ENCODE assay signal across 10 mouse cellular contexts in the genomic region with DNA sequence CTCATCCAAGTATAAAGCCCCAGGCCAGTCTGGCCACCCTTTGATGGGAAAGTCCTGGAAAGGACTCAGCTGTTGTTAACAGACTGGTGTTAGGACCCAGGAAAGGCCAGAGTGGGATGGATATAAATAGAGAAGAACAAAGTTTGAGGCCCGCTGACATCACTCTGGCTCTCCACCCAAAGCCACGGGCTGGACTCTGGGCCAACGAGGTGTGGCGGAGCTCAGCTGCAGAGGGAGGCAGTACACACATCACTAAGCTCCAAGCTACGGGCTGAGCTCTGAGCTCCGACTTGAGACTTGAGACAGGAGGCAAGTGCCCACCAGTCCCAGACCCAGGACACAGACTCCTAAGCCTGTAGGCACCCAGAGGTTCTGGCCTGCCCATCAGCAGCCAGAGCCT. TPM values are rescaled to one million over a fixed set of nuclear protein-coding genes. Genes with fewer than 3 reads are reported as not detected.
DNase-seq lines count a peak whose midpoint lies in the region; ATAC-seq lines count a peak whose summit lies in the region.
"Had no signal": no experiment of that assay in that cellular context is flagged by ENCODE, and none has a peak within 500 bp of the region (broad histone marks: within the 10 kb centered on the region; RNA-seq: fewer than 3 reads in every experiment).

TSS of gene Adgrd1 (plus strand) at position 240 of the 400 bp plus-strand sequence.

- peaks cover 6% of the 10 kb centered on the region; the same call in 1 of the 2 replicates for H3K4me1 ChIP-seq in heart, embryonic 10.5 days
- H3K4me1 ChIP-seq in stomach, embryonic 16.5 days (ENCODE audit: control insufficient read depth, insufficient read depth, low read length), result no peaks in the 10 kb centered on the region; the same call in 1 of the 2 replicates
- H3K4me1 ChIP-seq in midbrain, embryonic 13.5 days (replicated peaks), result no peaks in the 10 kb centered on the region

- peak; percentile 75; the same call in 1 of the 2 replicates for ATAC-seq in stomach, embryonic 16.5 days (ENCODE audit: insufficient read depth, low FRiP score)
- ATAC-seq in midbrain, embryonic 13.5 days, result no peak

- no peaks in the 10 kb centered on the region for H3K36me3 ChIP-seq in heart, embryonic 10.5 days
- H3K36me3 ChIP-seq in stomach, embryonic 16.5 days (ENCODE audit: control insufficient read depth, insufficient read depth, low read length), result no peaks in the 10 kb centered on the region
- H3K36me3 ChIP-seq in midbrain, embryonic 13.5 days, result no peaks in the 10 kb centered on the region

- peak within 1 kb of the TSS; percentile 27; the same call in 1 of the 2 replicates for H3K4me2 ChIP-seq in stomach, embryonic 16.5 days (ENCODE audit: low read depth, low read length)
- H3K4me2 ChIP-seq in midbrain, embryonic 13.5 days (replicated peaks), result no peak within 1 kb of the TSS

- peak; percentile 82 to 85 for DNase-seq in heart, adult 18-20 months
- DNase-seq in heart, embryonic 10.5 days (ENCODE audit: low spot score), result no peak
- DNase-seq in gastrocnemius, postnatal 25 days, result peak; percentile 76
- DNase-seq in kidney, postnatal 10 days, result peak; percentile 20
- DNase-seq in cerebellum, adult 8-10 months, result no peak
- no peak for DNase-seq in thymus, postnatal 10 days (ENCODE audit: low spot score in 2 of 2)
- DNase-seq: cerebellum, postnatal 10 days; layer of hippocampus, postnatal 36 days had no signal

- H3K9me3 ChIP-seq in heart, embryonic 10.5 days, result no peaks in the 10 kb centered on the region
- H3K9me3 ChIP-seq in stomach, embryonic 16.5 days (replicated peaks; ENCODE audit: control insufficient read depth, low read length), result no peaks in the 10 kb centered on the region
- no peaks in the 10 kb centered on the region for H3K9me3 ChIP-seq in midbrain, embryonic 13.5 days

- no peak within 1 kb of the TSS for H3K4me3 ChIP-seq in heart, embryonic 10.5 days
- H3K4me3 ChIP-seq in stomach, embryonic 16.5 days (replicated peaks; ENCODE audit: low read length), result peak within 1 kb of the TSS; percentile 12; the same call in 1 of the 2 replicates
- no peak within 1 kb of the TSS for H3K4me3 ChIP-seq in midbrain, embryonic 13.5 days (replicated peaks)

- WGBS in heart, embryonic 10.5 days, result 29% methylated on average over 6 of the region's 6 CpGs
- 31% methylated on average over 6 of the region's 6 CpGs for WGBS in stomach, embryonic 16.5 days
- 53% methylated on average over 6 of the region's 6 CpGs for WGBS in midbrain, embryonic 13.5 days

- no peaks in the 10 kb centered on the region for H3K27me3 ChIP-seq in heart, embryonic 10.5 days (ENCODE audit: insufficient read depth, poor library complexity, severe bottlenecking)
- no peaks in the 10 kb centered on the region for H3K27me3 ChIP-seq in stomach, embryonic 16.5 days (ENCODE audit: control insufficient read depth, insufficient read depth, low read length)
- H3K27me3 ChIP-seq in midbrain, embryonic 13.5 days, result no peaks in the 10 kb centered on the region

- no peak within 1 kb of the TSS for H3K27ac ChIP-seq in heart, embryonic 10.5 days
- H3K27ac ChIP-seq in stomach, embryonic 16.5 days (ENCODE audit: low read length), result no peak within 1 kb of the TSS
- no peak within 1 kb of the TSS for H3K27ac ChIP-seq in midbrain, embryonic 13.5 days

- H3K9ac ChIP-seq in stomach, embryonic 16.5 days (ENCODE audit: low read length), result 0 out of 2 replicates have a peak within 1 kb of the TSS, but pooled peaks have one; percentile 46
- H3K9ac ChIP-seq in midbrain, embryonic 13.5 days (replicated peaks), result no peak within 1 kb of the TSS

RNA-seq across cellular contexts. Expression of gene Adgrd1, which starts in this region (rescaled TPM):
- 1 to 10 TPM; 3.4 to 4.3 TPM for total RNA-seq in heart, adult 18-20 months (2021)
- polyA plus RNA-seq in heart, embryonic 10.5 days (2016; fragmentation: Nextera tagmentation; extraction: Ambion mirVana), result 0.11 and 0.26 TPM in 2 replicates
- total RNA-seq in gastrocnemius, postnatal 25 days (2021), result 1 to 10 TPM; 4.9 to 6.6 TPM
- 4.9 and 5.8 TPM in 2 replicates for polyA plus RNA-seq in stomach, embryonic 16.5 days (2015; fragmentation: Nextera tagmentation; extraction: Ambion mirVana)
- polyA plus RNA-seq in midbrain, embryonic 13.5 days (2015; fragmentation: Nextera tagmentation; extraction: Ambion mirVana), result 0.12 and 0.15 TPM in 2 replicates

Comparison
In these comparisons a context has a peak if more than half of its experiments do, and no peak if none do; other contexts are left out.
1. DNase-seq: peak in heart, adult 18-20 months (2 of 2), gastrocnemius, postnatal 25 days (single experiment) and kidney, postnatal 10 days (single experiment); none in heart, embryonic 10.5 days (single experiment), cerebellum, adult 8-10 months (single experiment) and thymus, postnatal 10 days (0 of 2).